Mouse (Mus musculus): ENCODE measurements around the gene Nup107.

DNA sequence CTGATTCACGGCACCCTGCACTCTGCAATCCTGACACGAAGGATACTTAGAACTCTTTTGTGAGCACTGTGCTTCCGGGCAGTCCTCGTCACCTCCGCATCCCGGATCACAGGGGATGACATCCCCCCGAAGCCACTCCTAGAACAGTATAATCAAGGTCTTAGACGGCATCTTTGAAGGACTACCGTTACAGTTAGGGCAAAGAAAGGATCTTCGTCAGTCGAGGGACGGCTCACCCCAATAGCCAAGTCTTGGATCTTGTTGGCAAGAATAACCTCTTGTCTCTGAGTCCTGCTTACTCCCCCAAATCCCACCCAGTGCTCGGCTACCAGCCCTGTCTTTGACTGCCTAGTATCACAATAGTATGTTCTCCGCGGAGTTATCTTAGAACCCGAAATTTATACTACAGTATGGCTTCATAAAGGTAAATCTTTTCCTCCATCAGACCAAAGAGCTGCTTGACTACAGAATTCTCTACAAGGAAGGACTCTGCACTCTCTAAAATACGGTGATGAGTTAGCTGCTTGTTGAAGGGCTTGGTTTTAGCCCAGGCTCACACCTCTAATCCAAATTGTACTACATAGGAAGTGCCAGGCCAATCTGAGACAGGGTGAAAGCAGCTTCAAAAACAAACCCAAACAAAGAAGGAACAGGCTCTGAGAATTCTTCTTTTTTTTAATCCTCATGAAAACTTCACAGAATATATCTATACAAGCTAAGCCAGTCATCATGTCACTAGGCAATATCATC is 1.9 kb downstream of the Nup107 start:
- TF ChIP-seq POLR2A (IDR thresholded peaks at IDR 0.05; ENCODE audit: insufficient read depth, low read depth, low read length): no peak
- no peak for TF ChIP-seq CTCF (IDR thresholded peaks at IDR 0.05; ENCODE audit: insufficient read depth, low read depth, low read length)

Measured in olfactory bulb, adult 2 months (tissue).